ENCODE assay signal across 1 mouse cellular context in the genomic region with DNA sequence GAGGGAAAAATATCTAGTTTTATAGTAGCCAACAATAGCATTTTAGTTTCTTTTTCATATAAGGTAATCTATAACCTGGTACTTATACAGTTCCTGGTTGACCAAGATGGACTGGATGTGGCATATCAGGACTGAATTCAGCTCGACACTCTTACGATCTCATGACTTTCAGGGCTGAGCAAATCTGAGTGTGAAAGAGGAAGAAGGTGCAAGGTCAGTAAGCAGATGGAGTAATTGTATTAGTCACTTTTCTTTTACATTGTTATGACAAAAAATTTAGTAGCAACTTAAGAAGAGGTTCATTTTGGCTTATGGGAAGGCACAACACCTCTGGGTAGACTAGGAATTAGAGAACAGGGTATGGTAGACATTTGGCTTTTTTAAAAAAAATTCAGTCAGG.
A peak's percentile ranks its signal among the peaks of the same experiment; 100 is the strongest.
TF ChIP-seq lines count a peak whose summit lies in the region.

No protein-coding gene starts in this region.

TF ChIP-seq in CH12.LX, 34 proteins besides CTCF, POLR2A, EP300 and RAD21 (continued from another document):
- TF ChIP-seq POLR2AphosphoS2 (IDR thresholded peaks at IDR 0.05; ENCODE audit: low read depth, low read length) (no peak), UBTF (IDR thresholded peaks at IDR 0.05; ENCODE audit: low read depth, low read length) (no peak), JUN (IDR thresholded peaks at IDR 0.05; ENCODE audit: insufficient read depth, low read depth, low read length) (peak; percentile 70), ZMIZ1 (IDR thresholded peaks at IDR 0.05; ENCODE audit: low read depth, low read length) (no peak), MXI1 (IDR thresholded peaks at IDR 0.05; ENCODE audit: low read depth, low read length) (no peak), ZKSCAN1 (IDR thresholded peaks at IDR 0.05; ENCODE audit: borderline replicate concordance, low read depth, low read length) (no peak), NELFE (IDR thresholded peaks at IDR 0.05; ENCODE audit: low read depth, low read length) (no peak), GABPA (IDR thresholded peaks at IDR 0.05; ENCODE audit: insufficient replicate concordance, low read depth, low read length) (no peak), SIN3A (IDR thresholded peaks at IDR 0.05; ENCODE audit: low read length) (0 out of 2 replicates have a peak, but pooled peaks have one; percentile 58), SMC3 (IDR thresholded peaks at IDR 0.05; ENCODE audit: low read depth, low read length) (no peak), USF1 (IDR thresholded peaks at IDR 0.05; ENCODE audit: low read depth, low read length) (no peak), NRF1 (IDR thresholded peaks at IDR 0.05; ENCODE audit: low read depth, low read length) (no peak), MAX (IDR thresholded peaks at IDR 0.05; ENCODE audit: low read length) (peak; percentile 42; the same call in 1 of the 2 replicates), MAZ (IDR thresholded peaks at IDR 0.05; ENCODE audit: low read depth, low read length) (no peak), MEF2A (IDR thresholded peaks at IDR 0.05; ENCODE audit: borderline replicate concordance, low read depth, low read length) (0 out of 2 replicates have a peak, but pooled peaks have one; percentile 48), TBP (conservative IDR thresholded peaks at IDR 0.05; ENCODE audit: low read depth, low read length) (peak; percentile 62; the same call in 1 of the 2 replicates), TCF12 (IDR thresholded peaks at IDR 0.05; ENCODE audit: low read depth, low read length) (peak; percentile 61; the same call in 1 of the 2 replicates)
